Mouse (Mus musculus) heart, embryonic 15.5 days (tissue): ENCODE data around the gene Twf2. TPM values are rescaled to one million over a fixed set of nuclear protein-coding genes. Genes with fewer than 3 reads are reported as not detected.
A peak's percentile ranks its signal among the peaks of the same experiment; 100 is the strongest.

ENCODE experiments used
- ATAC-seq: fragments of 200-750 bp; cut with Nextera tagmentation; replicated peaks from 2 replicates; pipeline ENCODE4 v1.8.0; 2017; ENCODE audit warnings: low read depth, moderate TSS enrichment; ENCODE audit not compliant: insufficient number of reproducible peaks, insufficient read depth, low FRiP score
- H3K27ac ChIP-seq: fragments of 300-500 bp; sonication (generic); 2 replicates; pipeline ENCODE4 v1.5.1; 2015; ENCODE audit warnings: mild to moderate bottlenecking, inconsistent platforms
- H3K27me3 ChIP-seq: fragments of 300-500 bp; sonication (generic); 2 replicates; pipeline ENCODE4 v1.6.1; 2015; ENCODE audit warnings: inconsistent platforms
- H3K36me3 ChIP-seq: fragments of 300-500 bp; sonication (generic); 2 replicates; pipeline ENCODE4 v1.6.1; 2015; ENCODE audit warnings: mild to moderate bottlenecking, inconsistent platforms
- H3K4me1 ChIP-seq: fragments of 300-500 bp; sonication (generic); replicated peaks from 2 replicates; pipeline ENCODE4 v1.6.1; 2015; ENCODE audit warnings: inconsistent platforms
- H3K4me2 ChIP-seq: fragments of 300-500 bp; sonication (generic); 2 replicates; pipeline ENCODE4 v1.6.1; 2015; ENCODE audit warnings: inconsistent platforms, mild to moderate bottlenecking, moderate library complexity
- H3K4me3 ChIP-seq: fragments of 300-500 bp; sonication (generic); 2 replicates; pipeline ENCODE4 v1.5.1; 2015; ENCODE audit warnings: mild to moderate bottlenecking, inconsistent platforms
- H3K9ac ChIP-seq: fragments of 300-500 bp; sonication (generic); 2 replicates; pipeline ENCODE4 v1.6.1; 2015; ENCODE audit warnings: mild to moderate bottlenecking, inconsistent platforms
- H3K9me3 ChIP-seq: fragments of 300-500 bp; sonication (generic); replicated peaks from 2 replicates; pipeline ENCODE4 v1.6.1; 2016; ENCODE audit warnings: inconsistent platforms
- WGBS: fragments of 180-500 bp; shearing (Covaris S2); methylation state at CpG from one replicate; pipeline ENCODE4 v1.1.7; 2015; ENCODE audit warnings: mixed read lengths; 5-methylcytosine and 5-hydroxymethylcytosine counted together
- polyA plus RNA-seq: library from polyadenylated mRNA; unstranded; fragments of >200 nt; fragmentation: Nextera tagmentation; extraction: Ambion mirVana; gene quantifications from 2 replicates; pipeline ENCODE4 v1.2.1, GENCODE M21; 2015

The Twf2 gene
- polyA plus RNA-seq, 1 experiment from 2014 or later = 46.7 TPM

GRCm38 (mm10) chr9:106199535-106200272 lies 3.2 kb upstream of the Twf2 start, which contains the start of gene Ppm1m:
TSS of gene Ppm1m (minus strand) at chr9:106199746.
- Histone ChIP-seq H3K9me3 (no peaks in the 10 kb centered on the region), H3K36me3 (0 out of 2 replicates have a peak, but pooled peaks cover 11% of the 10 kb centered on the region), H3K4me2 (peak within 1 kb of the TSS; percentile 80), H3K4me3 (peak within 1 kb of the TSS; percentile 80), H3K4me1 (peaks cover 39% of the 10 kb centered on the region), H3K27ac (peak within 1 kb of the TSS; percentile 60), H3K9ac (peak within 1 kb of the TSS; percentile 80), H3K27me3 (no peaks in the 10 kb centered on the region)
- no peak for ATAC-seq
- 45% methylated on average over 18 of the region's 18 CpGs for WGBS

- ATAC-seq = no peak
- no peak overlapping the region for H3K9ac ChIP-seq
- H3K27ac ChIP-seq = 0 out of 2 replicates have a peak overlapping the region, but pooled peaks have one; percentile 85
- 76% methylated on average over 3 of the region's 3 CpGs for WGBS
- H3K4me3 ChIP-seq = no peak overlapping the region
- peaks cover 56% of the 10 kb centered on the region for H3K4me1 ChIP-seq
- no peaks in the 10 kb centered on the region for H3K27me3 ChIP-seq
- no peaks in the 10 kb centered on the region for H3K9me3 ChIP-seq
- H3K4me2 ChIP-seq = peak overlapping the region; percentile 87; the same call in 1 of the 2 replicates
- no peaks in the 10 kb centered on the region for H3K36me3 ChIP-seq
These were observed 1.0 kb upstream of the Twf2 start for GRCm38 (mm10) chr9:106201895-106202294.

GRCm38 (mm10) chr9:106203990-106204851 lies 1.3 kb downstream of the Twf2 start:
- Histone ChIP-seq H3K4me2 (peak overlapping the region; percentile 87), H3K4me3 (peak overlapping the region; percentile 87), H3K27me3 (no peaks in the 10 kb centered on the region), H3K4me1 (peaks cover 46% of the 10 kb centered on the region), H3K27ac (peak overlapping the region; percentile 85; the same call in 1 of the 2 replicates), H3K9ac (peak overlapping the region; percentile 83; the same call in 1 of the 2 replicates), H3K9me3 (no peaks in the 10 kb centered on the region), H3K36me3 (0 out of 2 replicates have a peak, but pooled peaks cover 3% of the 10 kb centered on the region)
- ATAC-seq = no peak
- 59% methylated on average over 7 of the region's 7 CpGs for WGBS

- H3K9me3 ChIP-seq = no peaks in the 10 kb centered on the region
- peak overlapping the region; percentile 47 for H3K27ac ChIP-seq
- no peak overlapping the region for H3K4me2 ChIP-seq
- no peak for ATAC-seq
- H3K4me1 ChIP-seq = peaks cover 40% of the 10 kb centered on the region
- H3K4me3 ChIP-seq = no peak overlapping the region
- no peaks in the 10 kb centered on the region for H3K27me3 ChIP-seq
- WGBS = 69% methylated on average over 7 of the region's 7 CpGs
- peaks cover 3% of the 10 kb centered on the region; the same call in 1 of the 2 replicates for H3K36me3 ChIP-seq
- H3K9ac ChIP-seq = no peak overlapping the region
These were observed 2.9 kb downstream of the Twf2 start for GRCm38 (mm10) chr9:106205713-106206290.

- Histone ChIP-seq H3K4me3 (peak overlapping the region; percentile 23; the same call in 1 of the 2 replicates), H3K27ac (peak overlapping the region; percentile 47), H3K36me3 (peaks cover 3% of the 10 kb centered on the region; the same call in 1 of the 2 replicates), H3K4me2 (peak overlapping the region; percentile 20; the same call in 1 of the 2 replicates), H3K9ac (no peak overlapping the region), H3K27me3 (no peaks in the 10 kb centered on the region), H3K4me1 (peaks cover 45% of the 10 kb centered on the region), H3K9me3 (no peaks in the 10 kb centered on the region)
- WGBS = 41% methylated on average over 2 of the region's 2 CpGs
- ATAC-seq = no peak
These were observed 3.6 kb downstream of the Twf2 start for GRCm38 (mm10) chr9:106206515-106206914.

GRCm38 (mm10) chr9:106208181-106208580 lies 5.3 kb downstream of the Twf2 start:
- Histone ChIP-seq H3K4me1 (peaks cover 47% of the 10 kb centered on the region), H3K9ac (no peak overlapping the region), H3K4me2 (no peak overlapping the region), H3K27me3 (no peaks in the 10 kb centered on the region), H3K27ac (no peak overlapping the region), H3K4me3 (no peak overlapping the region), H3K36me3 (peaks cover 12% of the 10 kb centered on the region), H3K9me3 (no peaks in the 10 kb centered on the region)
- no peak for ATAC-seq
- WGBS = 79% methylated on average over 5 of the region's 5 CpGs

GRCm38 (mm10) chr9:106209954-106210353 lies 7.0 kb downstream of the Twf2 start:
- 88% methylated on average over 4 of the region's 4 CpGs for WGBS
- no peak overlapping the region for H3K27ac ChIP-seq
- no peak overlapping the region for H3K9ac ChIP-seq
- peaks cover 29% of the 10 kb centered on the region for H3K4me1 ChIP-seq
- no peaks in the 10 kb centered on the region for H3K27me3 ChIP-seq
- H3K4me3 ChIP-seq = no peak overlapping the region
- no peak overlapping the region for H3K4me2 ChIP-seq
- no peak for ATAC-seq
- peaks cover 29% of the 10 kb centered on the region for H3K36me3 ChIP-seq
- H3K9me3 ChIP-seq = no peaks in the 10 kb centered on the region

- H3K4me1 ChIP-seq = peaks cover 23% of the 10 kb centered on the region
- no peaks in the 10 kb centered on the region for H3K9me3 ChIP-seq
- peak overlapping the region; percentile 36; the same call in 1 of the 2 replicates for H3K4me3 ChIP-seq
- no peaks in the 10 kb centered on the region for H3K27me3 ChIP-seq
- H3K36me3 ChIP-seq = peaks cover 34% of the 10 kb centered on the region
- 62% methylated on average over 9 of the region's 9 CpGs for WGBS
- peak overlapping the region; percentile 63 for H3K4me2 ChIP-seq
- H3K9ac ChIP-seq = peak overlapping the region; percentile 46; the same call in 1 of the 2 replicates
- ATAC-seq = no peak
- peak overlapping the region; percentile 41; the same call in 1 of the 2 replicates for H3K27ac ChIP-seq
These were observed 8.1 kb downstream of the Twf2 start for GRCm38 (mm10) chr9:106210853-106211609.

GRCm38 (mm10) chr9:106211680-106212593 lies 9.0 kb downstream of the Twf2 start:
- WGBS = 22% methylated on average over 37 of the region's 37 CpGs
- Histone ChIP-seq H3K4me1 (peaks cover 14% of the 10 kb centered on the region), H3K36me3 (peaks cover 34% of the 10 kb centered on the region), H3K27me3 (no peaks in the 10 kb centered on the region), H3K9ac (peak overlapping the region; percentile 46), H3K9me3 (no peaks in the 10 kb centered on the region), H3K4me2 (peak overlapping the region; percentile 63), H3K27ac (peak overlapping the region; percentile 41; the same call in 1 of the 2 replicates), H3K4me3 (peak overlapping the region; percentile 36)
- ATAC-seq = peak; percentile 67

- Histone ChIP-seq H3K27ac (no peak overlapping the region), H3K4me2 (no peak overlapping the region), H3K4me1 (peaks cover 12% of the 10 kb centered on the region), H3K9ac (no peak overlapping the region), H3K36me3 (peaks cover 34% of the 10 kb centered on the region), H3K4me3 (no peak overlapping the region), H3K9me3 (no peaks in the 10 kb centered on the region), H3K27me3 (no peaks in the 10 kb centered on the region)
- no peak for ATAC-seq
- WGBS = 84% methylated on average over 12 of the region's 12 CpGs
These were observed 9.7 kb downstream of the Twf2 start for GRCm38 (mm10) chr9:106212594-106212981.
